ENCODE assay signal across 20 mouse cellular contexts in genomic region chr4:41391015-41391414, GRCm38 (mm10).
"Had no signal": no experiment of that assay in that cellular context is flagged by ENCODE, and none has a peak within 500 bp of the region (broad histone marks: within the 10 kb centered on the region; RNA-seq: fewer than 3 reads in every experiment).

No protein-coding gene starts in this region.

- H3K27me3 ChIP-seq: heart, embryonic 13.5 days; heart, embryonic 15.5 days; hindbrain, embryonic 13.5 days; hindbrain, embryonic 15.5 days; kidney, embryonic 15.5 days; limb, embryonic 13.5 days; limb, embryonic 15.5 days; liver, embryonic 13.5 days had no signal

- DNase-seq: gastrocnemius, postnatal 14 days; heart, adult 2 months; heart, postnatal 14 days; heart, postnatal 36 days; kidney, adult 11 months; kidney, adult 8-10 months; kidney, postnatal 14 days; layer of hippocampus, adult 9-11 months; layer of hippocampus, postnatal 36 days; left cerebral cortex, postnatal 4 days; liver, embryonic 13.5 days had no signal

- H3K4me3 ChIP-seq: heart, adult 2 months; heart, embryonic 13.5 days; heart, embryonic 15.5 days; hindbrain, embryonic 13.5 days; hindbrain, embryonic 15.5 days; kidney, embryonic 15.5 days; limb, embryonic 13.5 days; limb, embryonic 15.5 days had no signal

- H3K27ac ChIP-seq: heart, adult 2 months; heart, embryonic 13.5 days; heart, embryonic 15.5 days; hindbrain, embryonic 13.5 days; hindbrain, embryonic 15.5 days; hindbrain, postnatal 0 days; kidney, embryonic 15.5 days; kidney, postnatal 0 days; limb, embryonic 13.5 days; limb, embryonic 15.5 days had no signal

- H3K4me1 ChIP-seq: heart, embryonic 15.5 days; hindbrain, embryonic 13.5 days; hindbrain, embryonic 15.5 days; kidney, embryonic 15.5 days; limb, embryonic 13.5 days; limb, embryonic 15.5 days had no signal
